Mouse (Mus musculus) ES-Bruce4 (cell line): ENCODE data around the gene Jmjd1c. TPM values are rescaled to one million over a fixed set of nuclear protein-coding genes. Genes with fewer than 3 reads are reported as not detected.
A peak's percentile ranks its signal among the peaks of the same experiment; 100 is the strongest.

Source experiments
- H3K27ac ChIP-seq: 2 replicates; pipeline ENCODE4 v1.5.1; 2012; ENCODE audit warnings: low read length, inconsistent platforms; ENCODE audit not compliant: insufficient read depth
- H3K27me3 ChIP-seq: 2 replicates; pipeline ENCODE4 v1.6.1; 2012; ENCODE audit warnings: mild to moderate bottlenecking, low read length, inconsistent platforms; ENCODE audit not compliant: control insufficient read depth, poor library complexity, insufficient read depth, severe bottlenecking
- H3K36me3 ChIP-seq: 2 replicates; pipeline ENCODE4 v1.6.1; 2012; ENCODE audit warnings: inconsistent platforms, mild to moderate bottlenecking, low read length, moderate library complexity; ENCODE audit not compliant: control insufficient read depth, poor library complexity, insufficient read depth, severe bottlenecking
- H3K4me1 ChIP-seq: one replicate; pipeline ENCODE4 v1.8.1; 2011; ENCODE audit warnings: low read length; ENCODE audit not compliant: control insufficient read depth, insufficient read depth
- H3K4me3 ChIP-seq: 2 replicates; pipeline ENCODE4 v1.5.1; 2011; ENCODE audit warnings: low read depth, mild to moderate bottlenecking, low read length
- H3K9ac ChIP-seq: 2 replicates; pipeline ENCODE4 v1.6.1; 2012; ENCODE audit warnings: low read depth, mild to moderate bottlenecking, inconsistent platforms; ENCODE audit not compliant: poor library complexity, severe bottlenecking
- H3K9me3 ChIP-seq: replicated peaks from 2 replicates; pipeline ENCODE4 v1.6.1; 2012; ENCODE audit warnings: mild to moderate bottlenecking, low read length, inconsistent platforms; ENCODE audit not compliant: control insufficient read depth, poor library complexity, insufficient read depth, severe bottlenecking
- CTCF ChIP-seq: IDR thresholded peaks from one replicate; pipeline ENCODE4 v1.8.1; 2011; ENCODE audit warnings: low read depth, low read length
- EP300 ChIP-seq: IDR thresholded peaks from 2 replicates; pipeline ENCODE4 v1.6.1; 2011; ENCODE audit warnings: low read depth, low read length; ENCODE audit not compliant: insufficient read depth
- POLR2A ChIP-seq: IDR thresholded peaks from one replicate; pipeline ENCODE4 v1.8.1; 2011; ENCODE audit warnings: low read length; ENCODE audit not compliant: insufficient read depth
- polyA plus RNA-seq: library from polyadenylated mRNA; stranded (reverse); fragments of >200 nt; gene quantifications from 2 replicates; pipeline ENCODE4 v1.2.4, GENCODE M21; 2011; ENCODE audit warnings: low read depth; ENCODE audit not compliant: missing spikeins, insufficient read depth, insufficient read length

Jmjd1c gene
- polyA plus RNA-seq, 1 experiment, result 141 TPM

GRCm38 (mm10) chr10:67058297-67058696, 37.6 kb upstream of the Jmjd1c start:
- Histone ChIP-seq H3K4me1 (peaks cover 2% of the 10 kb centered on the region), H3K4me3 (no peak overlapping the region), H3K27me3 (no peaks in the 10 kb centered on the region), H3K27ac (no peak overlapping the region), H3K36me3 (no peaks in the 10 kb centered on the region), H3K9ac (no peak overlapping the region), H3K9me3 (no peaks in the 10 kb centered on the region)
- TF ChIP-seq CTCF (no peak), POLR2A (no peak), EP300 (no peak)

GRCm38 (mm10) chr10:67058702-67059101, 37.2 kb upstream of the Jmjd1c start:
- no peaks in the 10 kb centered on the region for H3K36me3 ChIP-seq
- TF ChIP-seq EP300 (no peak), CTCF (no peak), POLR2A (no peak)
- H3K27ac ChIP-seq, result no peak overlapping the region
- no peak overlapping the region for H3K9ac ChIP-seq
- no peaks in the 10 kb centered on the region for H3K27me3 ChIP-seq
- H3K9me3 ChIP-seq, result no peaks in the 10 kb centered on the region
- no peak overlapping the region for H3K4me3 ChIP-seq
- peaks cover 2% of the 10 kb centered on the region for H3K4me1 ChIP-seq

DNA sequence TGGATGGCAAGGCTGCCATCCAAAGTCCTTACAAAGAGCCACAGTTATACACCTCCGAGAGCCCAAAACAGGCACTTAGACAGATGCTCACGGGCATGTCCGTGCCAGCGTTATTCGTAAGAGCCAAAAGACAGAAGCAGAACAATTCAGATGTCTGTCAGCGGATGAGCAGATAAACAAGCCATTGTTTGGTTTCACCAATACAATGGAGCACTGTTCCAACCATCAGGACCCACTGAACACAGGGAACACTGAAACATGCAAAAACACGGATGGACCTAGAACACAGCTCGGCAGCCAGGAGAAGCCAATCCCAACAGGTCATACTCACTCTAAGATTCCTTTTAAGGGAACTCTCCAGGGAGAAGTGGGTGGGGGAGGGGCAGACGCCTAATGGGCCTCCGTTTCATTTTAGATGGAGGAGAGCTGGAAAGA, 34.5 kb upstream of the Jmjd1c start:
- Histone ChIP-seq H3K9ac (peak overlapping the region; percentile 50), H3K4me1 (peaks cover 2% of the 10 kb centered on the region), H3K27ac (peak overlapping the region; percentile 88), H3K27me3 (no peaks in the 10 kb centered on the region), H3K36me3 (no peaks in the 10 kb centered on the region), H3K9me3 (no peaks in the 10 kb centered on the region), H3K4me3 (peak overlapping the region; percentile 4; the same call in 1 of the 2 replicates)
- TF ChIP-seq CTCF (no peak), POLR2A (no peak), EP300 (no peak)

DNA sequence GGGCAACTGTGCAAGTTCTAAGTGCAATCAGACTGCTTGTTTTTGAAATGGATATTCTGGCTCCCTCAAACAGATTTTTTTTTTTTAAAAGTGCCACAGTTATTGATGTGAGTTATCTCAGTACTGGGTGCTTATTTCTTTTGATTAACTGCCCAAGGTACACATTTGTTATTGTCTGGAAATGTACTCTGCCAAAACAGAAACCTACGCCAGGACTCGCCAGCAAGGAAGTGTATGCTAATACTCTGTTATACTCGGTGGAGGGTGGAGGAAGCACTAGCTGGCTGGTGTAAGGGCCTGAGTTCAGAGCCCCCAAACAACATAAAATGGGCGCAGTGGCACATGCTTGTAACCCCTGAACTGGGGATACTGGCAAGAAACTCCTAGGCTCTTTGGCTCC, 34.1 kb upstream of the Jmjd1c start:
- H3K4me3 ChIP-seq, result no peak overlapping the region
- peaks cover 2% of the 10 kb centered on the region for H3K4me1 ChIP-seq
- no peaks in the 10 kb centered on the region for H3K9me3 ChIP-seq
- H3K9ac ChIP-seq, result 0 out of 2 replicates have a peak overlapping the region, but pooled peaks have one; percentile 4
- TF ChIP-seq EP300 (no peak), CTCF (no peak), POLR2A (no peak)
- no peaks in the 10 kb centered on the region for H3K36me3 ChIP-seq
- peak overlapping the region; percentile 88 for H3K27ac ChIP-seq
- no peaks in the 10 kb centered on the region for H3K27me3 ChIP-seq

GRCm38 (mm10) chr10:67065277-67065887, 30.5 kb upstream of the Jmjd1c start:
- peaks cover 2% of the 10 kb centered on the region for H3K4me1 ChIP-seq
- H3K9me3 ChIP-seq, result no peaks in the 10 kb centered on the region
- no peaks in the 10 kb centered on the region for H3K36me3 ChIP-seq
- H3K9ac ChIP-seq, result no peak overlapping the region
- no peak overlapping the region for H3K4me3 ChIP-seq
- H3K27ac ChIP-seq, result no peak overlapping the region
- TF ChIP-seq CTCF (no peak), POLR2A (no peak), EP300 (no peak)
- H3K27me3 ChIP-seq, result no peaks in the 10 kb centered on the region

- no peaks in the 10 kb centered on the region for H3K27me3 ChIP-seq
- no peak for TF ChIP-seq POLR2A
- no peak for TF ChIP-seq EP300
- TF ChIP-seq CTCF, result no peak
- H3K27ac ChIP-seq, result no peak overlapping the region
- no peaks in the 10 kb centered on the region for H3K36me3 ChIP-seq
- H3K9me3 ChIP-seq, result no peaks in the 10 kb centered on the region
- H3K4me1 ChIP-seq, result peaks cover 2% of the 10 kb centered on the region
- no peak overlapping the region for H3K9ac ChIP-seq
- no peak overlapping the region for H3K4me3 ChIP-seq
Measured at GRCm38 (mm10) chr10:67065927-67066326, 30.0 kb upstream of the Jmjd1c start.
